Mouse (Mus musculus): Measurements from ENCODE around the gene Olfr1337. TPM values are rescaled to one million over a fixed set of nuclear protein-coding genes. Genes with fewer than 3 reads are reported as not detected.
"Not testable (repeated sequence)": the region's sequence is repeated elsewhere in the genome, so short reads cannot be mapped to it uniquely, and the experiment has no call there.

Olfr1337 gene
- not detected in 2 replicates for polyA plus RNA-seq (2014; fragmentation: Nextera tagmentation; extraction: Ambion mirVana)

GRCm38 (mm10) chr4:118782486-118782885, at the start of gene Olfr1337:
Gene Olfr1337, minus strand, starts transcription at chr4:118782586.
- Histone ChIP-seq H3K27ac (ENCODE audit: low read depth) (no peak within 1 kb of the TSS), H3K4me3 (ENCODE audit: low read depth, low read length) (no peak within 1 kb of the TSS), H3K4me1 (ENCODE audit: insufficient read depth) (no peaks in the 10 kb centered on the region), H3K9me3 (ENCODE audit: low read depth, low read length) (no peaks in the 10 kb centered on the region), H3K4me2 (no peak within 1 kb of the TSS), H3K9ac (no peak within 1 kb of the TSS), H3K36me3 (ENCODE audit: insufficient read depth) (no peaks in the 10 kb centered on the region), H3K27me3 (ENCODE audit: insufficient read depth, low read length) (no peaks in the 10 kb centered on the region)
- DNase-seq (no peak), ATAC-seq (ENCODE audit: insufficient read depth) (no peak)
- no peak for TF ChIP-seq CTCF (IDR thresholded peaks at IDR 0.05; ENCODE audit: low read depth)
- WGBS: 64% methylated on average over 2 of the region's 2 CpGs

DNA sequence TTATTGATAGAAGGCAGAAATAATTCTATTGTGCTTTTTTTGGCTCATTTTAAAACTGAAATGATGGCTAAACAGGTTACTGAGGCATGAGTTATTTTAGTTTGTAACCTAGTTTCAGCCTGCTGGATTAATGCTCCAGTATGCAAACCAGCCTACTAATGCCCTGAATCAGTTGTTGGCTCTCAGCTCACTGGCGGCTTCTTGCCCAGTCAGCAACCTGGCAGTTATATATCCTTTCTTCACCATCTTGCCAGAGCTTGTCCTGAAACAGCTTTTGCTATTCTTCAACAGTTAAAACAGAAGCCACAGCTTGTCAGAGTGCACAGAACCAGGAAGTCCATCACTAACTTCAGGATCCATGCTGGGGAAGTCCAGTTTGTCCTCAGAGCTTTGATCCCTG, 36.5 kb upstream of the Olfr1337 start:
- H3K4me3 ChIP-seq (ENCODE audit: low read depth, low read length): no peak overlapping the region
- no peaks in the 10 kb centered on the region for H3K9me3 ChIP-seq (ENCODE audit: low read depth, low read length)
- no peak overlapping the region for H3K9ac ChIP-seq
- DNase-seq: no peak
- H3K4me2 ChIP-seq: no peak overlapping the region
- WGBS: 79% methylated on average over 1 of the region's 1 CpGs
- no peak for ATAC-seq (ENCODE audit: insufficient read depth)
- no peaks in the 10 kb centered on the region for H3K36me3 ChIP-seq (ENCODE audit: insufficient read depth)
- H3K27me3 ChIP-seq (ENCODE audit: insufficient read depth, low read length): no peaks in the 10 kb centered on the region
- no peak for TF ChIP-seq CTCF (IDR thresholded peaks at IDR 0.05; ENCODE audit: low read depth)
- no peaks in the 10 kb centered on the region for H3K4me1 ChIP-seq (ENCODE audit: insufficient read depth)
- H3K27ac ChIP-seq (ENCODE audit: low read depth): no peak overlapping the region

- ATAC-seq (ENCODE audit: insufficient read depth): no peak
Measured at GRCm38 (mm10) chr4:118809844-118810243, 27.5 kb upstream of the Olfr1337 start, which contains the start of gene Olfr1335. Gene Olfr1335, minus strand, starts transcription at chr4:118809944.

DNA sequence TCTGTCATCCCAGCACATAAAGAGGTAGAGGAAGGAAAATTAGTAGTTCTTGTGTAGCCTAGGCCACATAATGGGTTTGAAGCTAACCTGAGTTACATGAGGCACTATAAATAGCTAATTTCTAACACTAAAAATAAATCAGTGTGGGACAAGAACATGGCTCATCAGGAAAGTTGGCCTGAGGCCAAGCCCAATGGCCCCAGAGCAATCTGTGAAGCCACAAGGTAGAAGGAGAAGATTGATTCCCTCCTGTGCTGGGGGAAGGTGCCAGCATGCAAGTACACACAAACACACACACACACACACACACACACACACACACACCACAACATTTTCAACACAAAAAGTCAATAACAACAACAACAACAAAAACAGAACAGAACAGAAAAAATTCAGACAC, 10.4 kb upstream of the Olfr1337 start:
- ATAC-seq (ENCODE audit: insufficient read depth); H3K4me2 ChIP-seq; H3K9me3 ChIP-seq (ENCODE audit: low read depth, low read length); H3K27me3 ChIP-seq (ENCODE audit: insufficient read depth, low read length); DNase-seq; H3K4me3 ChIP-seq (ENCODE audit: low read depth, low read length); H3K4me1 ChIP-seq (ENCODE audit: insufficient read depth); H3K9ac ChIP-seq; H3K36me3 ChIP-seq (ENCODE audit: insufficient read depth); H3K27ac ChIP-seq (ENCODE audit: low read depth): not testable (repeated sequence)

More at GRCm38 (mm10) chr4:118809844-118810243, 27.5 kb upstream of the Olfr1337 start, which contains the start of gene Olfr1335:
- Histone ChIP-seq H3K9me3 (ENCODE audit: low read depth, low read length) (no peaks in the 10 kb centered on the region), H3K4me3 (ENCODE audit: low read depth, low read length) (no peak within 1 kb of the TSS), H3K9ac (no peak within 1 kb of the TSS), H3K36me3 (ENCODE audit: insufficient read depth) (no peaks in the 10 kb centered on the region), H3K4me1 (ENCODE audit: insufficient read depth) (no peaks in the 10 kb centered on the region), H3K27me3 (ENCODE audit: insufficient read depth, low read length) (no peaks in the 10 kb centered on the region), H3K27ac (ENCODE audit: low read depth) (no peak within 1 kb of the TSS), H3K4me2 (no peak within 1 kb of the TSS)
- 84% methylated on average over 4 of the region's 4 CpGs for WGBS
- TF ChIP-seq CTCF (IDR thresholded peaks at IDR 0.05; ENCODE audit: low read depth): no peak
- DNase-seq: no peak

- 82% methylated on average over 1 of the region's 1 CpGs for WGBS
- no peaks in the 10 kb centered on the region for H3K9me3 ChIP-seq (ENCODE audit: low read depth, low read length)
- no peak for TF ChIP-seq CTCF (IDR thresholded peaks at IDR 0.05; ENCODE audit: low read depth)
- no peaks in the 10 kb centered on the region for H3K27me3 ChIP-seq (ENCODE audit: insufficient read depth, low read length)
- no peaks in the 10 kb centered on the region for H3K4me1 ChIP-seq (ENCODE audit: insufficient read depth)
- H3K4me3 ChIP-seq (ENCODE audit: low read depth, low read length): no peak within 1 kb of the TSS
- ATAC-seq (ENCODE audit: insufficient read depth) (no peak), DNase-seq (no peak)
- no peak within 1 kb of the TSS for H3K9ac ChIP-seq
- H3K27ac ChIP-seq (ENCODE audit: low read depth): no peak within 1 kb of the TSS
- H3K36me3 ChIP-seq (ENCODE audit: insufficient read depth): no peaks in the 10 kb centered on the region
- H3K4me2 ChIP-seq: no peak within 1 kb of the TSS
Measured at GRCm38 (mm10) chr4:118758637-118759036, 23.7 kb downstream of the Olfr1337 start, which contains the start of gene Olfr1338. Gene Olfr1338, minus strand, starts transcription at chr4:118758737.

DNA sequence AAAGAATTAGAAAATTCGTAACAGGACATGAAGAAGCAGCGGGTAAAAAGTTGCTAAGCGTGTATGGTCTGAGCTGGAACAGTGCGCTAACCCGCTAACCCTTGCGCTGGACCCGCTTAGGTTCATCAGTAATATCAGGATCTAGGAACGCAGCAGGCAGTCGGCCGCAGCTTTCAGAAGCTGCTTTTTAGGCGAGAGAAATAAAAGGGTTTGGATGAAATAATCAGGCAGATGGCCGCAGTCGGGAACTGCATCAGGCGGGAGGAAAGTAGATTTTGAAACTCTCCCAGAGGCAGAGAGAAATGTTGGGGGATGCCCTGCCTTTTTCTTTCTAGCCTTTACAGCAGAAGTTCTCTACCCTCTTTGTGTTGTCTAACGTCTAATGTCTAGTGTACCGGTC, 40.5 kb downstream of the Olfr1337 start:
- Histone ChIP-seq H3K4me2 (no peak overlapping the region), H3K27me3 (ENCODE audit: insufficient read depth, low read length) (no peaks in the 10 kb centered on the region; the same call in none of the 2 replicates), H3K9me3 (ENCODE audit: low read depth, low read length) (no peaks in the 10 kb centered on the region; the same call in 1 of the 2 replicates), H3K27ac (ENCODE audit: low read depth) (no peak overlapping the region), H3K9ac (no peak overlapping the region), H3K4me1 (ENCODE audit: insufficient read depth) (no peaks in the 10 kb centered on the region), H3K4me3 (ENCODE audit: low read depth, low read length) (no peak overlapping the region), H3K36me3 (ENCODE audit: insufficient read depth) (no peaks in the 10 kb centered on the region)
- no peak for DNase-seq
- 9% methylated on average over 16 of the region's 16 CpGs for WGBS
- ATAC-seq (ENCODE audit: insufficient read depth): no peak
- TF ChIP-seq CTCF (IDR thresholded peaks at IDR 0.05; ENCODE audit: low read depth): no peak

- no peak for ATAC-seq (ENCODE audit: insufficient read depth)
- H3K36me3 ChIP-seq (ENCODE audit: insufficient read depth): no peaks in the 10 kb centered on the region
- no peak overlapping the region for H3K27ac ChIP-seq (ENCODE audit: low read depth)
- no peaks in the 10 kb centered on the region for H3K4me1 ChIP-seq (ENCODE audit: insufficient read depth)
- no peak overlapping the region for H3K4me3 ChIP-seq (ENCODE audit: low read depth, low read length)
- no peak overlapping the region for H3K9ac ChIP-seq
- no peak for TF ChIP-seq CTCF (IDR thresholded peaks at IDR 0.05; ENCODE audit: low read depth)
- no peaks in the 10 kb centered on the region; the same call in none of the 2 replicates for H3K27me3 ChIP-seq (ENCODE audit: insufficient read depth, low read length)
- H3K4me2 ChIP-seq: no peak overlapping the region
- WGBS: 9% methylated on average over 11 of the region's 11 CpGs
- no peak for DNase-seq
- no peaks in the 10 kb centered on the region; the same call in 1 of the 2 replicates for H3K9me3 ChIP-seq (ENCODE audit: low read depth, low read length)
Measured at GRCm38 (mm10) chr4:118740988-118741698, 41.2 kb downstream of the Olfr1337 start.
